Mouse (Mus musculus): ENCODE data around the gene Fermt2.

Fermt2 gene

GRCm38 (mm10) chr14:45462374-45462773 is 67.5 kb downstream of the Fermt2 start:
- DNase-seq, result no peak

- DNase-seq, result no peak
Measured at GRCm38 (mm10) chr14:45461945-45462344, 68.0 kb downstream of the Fermt2 start.

DNA sequence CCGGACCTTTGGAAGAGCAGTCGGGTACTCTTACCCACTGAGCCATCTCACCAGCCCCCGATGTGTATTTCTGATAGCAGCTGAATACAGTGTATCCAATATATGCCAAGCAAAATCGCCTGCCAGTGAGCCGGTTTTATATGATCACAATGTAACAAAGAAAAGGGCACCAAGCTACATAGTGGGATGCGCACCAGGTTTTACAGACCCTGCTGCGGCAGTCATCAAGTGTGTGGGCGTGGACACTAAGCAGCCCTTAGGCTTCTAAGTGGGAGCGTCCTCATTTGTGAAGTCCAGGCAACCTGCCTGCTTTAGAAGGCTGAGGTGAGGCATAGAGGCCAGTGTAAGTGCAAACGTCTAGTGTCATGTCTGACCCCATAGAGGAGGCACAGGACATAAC is 69.4 kb downstream of the Fermt2 start:
- DNase-seq, result no peak

DNA sequence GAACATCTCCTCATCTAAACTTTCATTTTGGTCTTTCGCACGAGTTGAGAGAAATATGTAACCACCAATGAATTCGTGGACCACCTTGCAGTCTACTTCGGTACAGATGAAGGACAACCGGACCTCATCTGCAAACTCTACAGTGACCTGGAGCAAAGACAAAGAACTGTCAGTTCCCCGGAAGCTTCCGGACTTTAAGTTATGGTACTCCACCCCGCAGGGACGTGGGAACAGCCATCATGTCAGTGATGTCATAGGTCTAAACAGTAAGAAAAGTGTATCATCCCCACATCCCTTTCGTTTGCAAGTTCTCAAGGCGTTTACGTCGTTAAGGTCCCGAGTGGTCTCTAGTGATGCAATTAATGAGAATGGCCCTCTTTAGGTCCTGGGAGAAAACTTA is 70.0 kb downstream of the Fermt2 start:
- DNase-seq, result no peak

DNA sequence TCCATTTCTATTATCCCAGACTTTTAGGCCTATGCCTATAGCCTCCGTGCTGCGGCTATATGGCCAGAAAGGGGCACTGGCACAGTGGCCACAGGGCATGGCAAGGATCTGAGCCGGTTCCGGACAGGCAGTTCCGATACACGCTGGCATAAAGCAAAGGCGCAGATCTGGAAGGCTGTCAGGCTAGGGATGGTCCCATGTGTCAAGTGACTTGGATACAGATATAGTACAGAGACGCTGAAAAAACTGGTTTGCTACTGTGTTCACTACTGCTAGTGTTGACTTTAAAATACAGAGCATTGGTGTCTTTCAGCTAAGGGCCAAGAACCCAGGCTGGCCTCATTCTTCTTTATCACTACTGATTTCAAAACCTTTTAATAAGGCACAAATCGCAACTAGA is 72.9 kb downstream of the Fermt2 start:
- DNase-seq, result no peak

DNA sequence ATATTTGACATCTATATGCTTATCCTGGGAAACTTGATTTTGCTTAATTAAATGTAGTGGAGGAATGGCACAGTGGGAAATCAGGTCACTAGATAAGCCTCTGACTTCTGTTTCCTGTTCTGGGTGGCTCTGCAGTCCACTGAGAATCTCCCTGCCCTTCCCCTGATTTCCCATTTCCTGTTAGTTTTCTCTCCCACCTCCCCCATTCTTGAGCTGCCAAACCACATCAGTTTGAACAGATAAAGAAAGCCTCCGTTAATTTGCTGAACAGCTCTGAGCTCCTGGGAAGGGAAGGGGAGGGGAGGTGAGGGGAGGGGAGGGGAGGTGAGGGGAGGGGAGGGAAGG is 73.4 kb downstream of the Fermt2 start:
- DNase-seq, result peak in 1 of 2 experiments; percentile 50

DNA sequence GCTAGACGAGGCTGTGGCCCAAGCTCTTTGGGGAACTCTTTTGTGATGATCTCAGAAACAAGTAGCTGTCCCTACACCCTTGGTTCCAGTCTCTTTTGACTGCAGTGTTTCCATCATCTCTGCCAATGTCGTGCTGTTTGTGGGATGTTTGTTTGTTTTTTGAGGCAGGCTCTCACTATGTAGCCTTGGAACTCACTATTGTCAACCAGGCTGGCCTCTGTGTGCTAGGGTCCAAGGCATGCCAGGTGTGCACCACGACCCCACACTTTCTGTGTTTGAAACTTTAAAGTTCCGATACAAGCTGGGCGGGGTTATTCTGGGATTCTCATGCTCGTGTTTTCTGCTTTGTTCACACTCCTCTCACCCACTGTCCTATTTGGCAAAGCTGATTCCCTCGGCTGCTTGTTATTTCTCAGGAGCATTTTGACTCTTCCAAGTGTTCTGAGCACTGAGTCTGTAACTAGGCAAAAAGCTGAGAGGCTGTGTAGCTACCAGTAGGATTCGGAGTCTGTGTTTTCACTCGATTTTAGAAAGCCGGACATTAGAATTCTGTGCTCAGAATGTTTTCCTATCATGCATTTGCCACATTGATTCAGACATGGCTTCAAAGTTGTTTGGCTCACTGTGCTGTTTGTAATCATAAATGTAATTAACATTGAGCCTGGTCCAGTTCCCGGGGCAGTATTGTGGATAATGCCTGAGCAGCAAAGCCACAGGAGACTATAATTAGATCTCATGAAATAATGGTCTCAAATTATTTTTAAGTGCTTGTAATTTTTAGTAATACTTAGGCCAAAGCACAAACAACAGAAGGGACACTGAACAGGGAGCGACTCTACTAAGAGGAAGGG is 74.0 kb downstream of the Fermt2 start:
- DNase-seq, result no peak

DNA sequence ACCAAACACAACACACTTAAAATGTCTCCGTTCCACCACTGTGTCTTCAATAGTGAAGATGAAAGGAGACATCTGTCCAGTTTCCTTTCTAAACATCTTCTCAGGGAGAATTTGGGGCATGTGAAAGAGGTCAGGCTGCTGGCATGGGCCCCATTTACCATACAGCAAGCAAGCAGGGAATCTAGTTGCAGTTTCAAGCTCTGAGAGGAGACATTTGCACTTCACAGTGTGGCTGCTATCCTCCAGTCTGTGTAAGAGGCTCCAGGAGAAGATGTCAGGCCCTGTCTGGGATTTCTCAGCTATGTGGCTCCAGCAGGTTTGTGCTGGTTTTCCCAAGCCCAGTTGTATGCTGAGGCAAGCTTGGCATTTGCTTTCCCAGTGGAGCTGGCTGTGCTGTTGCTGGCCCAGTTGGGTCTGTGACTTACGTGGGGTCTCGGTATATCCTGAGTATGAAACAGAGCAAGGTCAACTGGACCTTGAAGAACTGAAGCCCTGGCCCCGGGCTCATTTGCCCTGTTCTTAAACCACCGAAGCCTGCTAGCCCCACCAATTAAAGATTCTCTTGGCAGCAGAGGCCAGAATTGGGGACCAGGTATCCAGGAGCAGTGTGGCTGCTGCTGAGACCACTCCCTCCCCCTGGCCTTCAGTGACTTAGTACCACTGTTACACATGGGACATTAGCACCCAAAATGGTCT is 76.2 kb downstream of the Fermt2 start:
- DNase-seq, result peak; percentile 44 to 62

GRCm38 (mm10) chr14:45452861-45453512 is 76.9 kb downstream of the Fermt2 start:
- peak; percentile 80 to 88 for DNase-seq

- DNase-seq, result no peak
Measured at GRCm38 (mm10) chr14:45452148-45452547, 77.8 kb downstream of the Fermt2 start.

DNA sequence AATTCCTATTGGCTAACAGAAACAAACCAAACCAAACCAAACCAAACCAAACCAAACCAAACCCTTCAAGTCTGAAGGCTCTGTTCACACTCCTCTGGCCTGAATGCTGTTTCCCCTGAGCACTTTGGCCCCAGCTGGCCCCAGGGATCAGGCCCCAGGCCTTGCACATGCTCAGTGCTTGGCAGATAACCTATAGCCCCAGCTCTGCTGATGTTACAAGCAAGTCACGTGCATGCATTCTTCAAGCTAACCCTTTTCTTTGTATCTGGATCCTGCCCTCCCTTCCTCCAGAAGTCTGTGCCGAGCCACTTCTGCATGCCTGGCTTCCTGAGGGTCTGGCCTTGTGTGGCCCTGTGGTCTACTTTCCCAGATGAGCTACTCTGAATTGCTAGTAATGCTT is 78.8 kb downstream of the Fermt2 start:
- no peak for DNase-seq

DNA sequence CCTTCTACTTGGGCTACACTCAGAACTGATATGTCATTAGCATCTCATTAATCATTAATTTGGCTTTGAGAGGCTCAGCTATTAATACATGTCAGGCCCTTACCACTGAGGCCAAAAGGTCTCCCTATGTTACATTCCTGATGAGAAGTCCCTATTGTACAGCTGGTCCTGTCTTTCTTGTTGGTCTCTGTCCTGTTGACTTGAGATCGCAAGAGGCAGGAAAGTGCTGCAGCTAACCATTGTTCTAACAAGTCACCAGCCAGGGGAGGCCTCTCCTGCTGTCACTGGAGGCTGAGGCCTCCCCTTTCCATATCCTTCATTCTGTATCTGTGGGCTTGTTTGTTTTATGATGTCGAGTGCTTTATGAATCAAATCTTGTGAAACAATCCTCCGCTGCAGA is 83.1 kb downstream of the Fermt2 start:
- DNase-seq, result no peak

GRCm38 (mm10) chr14:45445445-45445844 is 84.5 kb downstream of the Fermt2 start:
- no peak for DNase-seq

GRCm38 (mm10) chr14:45444870-45445269 is 85.0 kb downstream of the Fermt2 start:
- DNase-seq, result no peak

DNA sequence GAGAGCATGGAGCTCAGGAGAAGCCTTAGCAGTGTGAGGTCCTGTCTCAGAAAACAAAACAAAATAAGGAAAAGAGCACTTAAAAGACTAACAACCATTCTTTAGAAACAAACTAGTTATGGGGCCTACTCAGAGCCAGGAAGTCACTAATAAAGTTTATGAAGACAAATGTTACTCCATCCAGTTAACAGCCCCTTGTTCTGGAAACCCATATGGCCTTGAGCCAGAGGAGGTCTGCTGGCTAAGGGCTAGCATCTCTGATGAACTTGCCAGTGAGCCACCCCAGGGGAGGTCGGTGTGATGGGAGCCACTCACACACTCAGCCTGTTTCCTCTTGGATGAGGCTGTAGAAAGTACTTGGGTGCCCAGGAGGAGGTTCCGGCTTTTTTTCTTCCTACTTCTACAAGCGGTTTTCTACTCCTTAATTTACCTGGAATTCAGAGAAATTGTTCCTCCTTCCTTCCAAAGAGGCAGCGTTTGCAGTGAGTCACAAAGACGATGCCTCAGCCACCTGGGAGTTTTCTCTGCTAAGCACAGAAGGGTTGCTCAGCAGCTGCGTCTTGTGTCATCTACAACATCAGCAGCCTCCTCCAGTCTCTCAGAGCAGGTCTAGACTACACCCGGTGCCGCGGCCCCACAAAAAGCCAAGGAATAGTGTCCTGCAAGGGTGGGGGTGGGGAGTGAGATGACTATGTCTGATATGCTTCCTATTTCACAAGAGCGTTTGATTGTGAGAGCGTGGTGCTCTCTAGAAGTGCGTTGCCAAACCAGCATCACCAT is 86.9 kb downstream of the Fermt2 start:
- no peak for DNase-seq

DNA sequence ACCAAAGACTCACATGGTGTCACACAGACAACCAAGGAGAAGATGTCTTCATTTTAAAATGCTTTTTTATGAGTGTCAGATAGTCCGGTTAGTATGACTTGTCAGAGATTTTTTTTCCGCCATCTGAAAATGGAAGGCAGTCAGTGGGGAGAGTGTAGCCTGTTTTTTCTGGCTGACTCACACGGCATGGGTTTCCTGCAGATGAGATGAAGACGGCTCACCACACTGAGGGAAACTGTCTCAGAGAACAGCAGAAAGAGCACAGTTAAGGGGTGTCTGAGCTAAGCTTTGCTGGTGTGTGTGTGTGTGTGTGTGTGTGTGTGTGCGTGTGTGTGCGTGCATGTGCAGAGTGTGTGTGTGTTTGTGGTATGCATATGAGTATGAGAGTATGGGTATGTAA is 88.6 kb downstream of the Fermt2 start:
- DNase-seq, result no peak

GRCm38 (mm10) chr14:45439387-45439786 is 90.5 kb downstream of the Fermt2 start:
- DNase-seq, result no peak

GRCm38 (mm10) chr14:45438931-45439275 is 91.0 kb downstream of the Fermt2 start:
- no peak for DNase-seq

DNA sequence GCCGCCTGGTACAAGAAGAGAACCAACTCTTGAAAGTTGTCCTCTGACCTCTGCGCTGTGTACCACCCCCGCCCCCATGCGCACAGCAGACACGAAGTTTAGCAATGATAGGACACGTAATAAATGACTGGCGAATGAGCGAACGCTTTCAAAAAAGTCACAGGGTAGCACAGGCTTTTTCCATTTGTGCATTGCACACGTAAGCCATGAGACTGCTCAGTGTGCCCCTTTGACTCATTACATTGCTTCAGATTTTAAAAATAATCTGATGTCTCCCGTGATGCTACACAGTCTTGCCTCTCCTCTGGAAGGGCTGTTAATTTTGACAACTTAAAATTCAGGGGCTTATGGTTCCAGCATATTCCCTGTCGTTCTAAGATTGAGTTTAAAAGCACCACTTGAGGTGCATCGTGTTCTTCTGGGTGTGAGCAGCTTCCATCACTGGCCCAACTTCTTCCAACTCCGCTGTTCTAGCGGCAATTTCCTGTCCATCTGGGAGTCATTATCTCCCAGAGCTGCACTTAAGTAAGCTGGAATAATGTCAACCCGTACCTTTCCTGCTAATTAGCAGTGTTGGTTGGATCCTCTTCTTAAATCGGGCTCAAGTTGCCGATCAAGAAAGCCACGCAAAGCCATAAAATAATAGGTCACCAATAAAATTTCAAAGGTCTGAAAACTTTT is 91.5 kb downstream of the Fermt2 start:
- DNase-seq, result no peak

GRCm38 (mm10) chr14:45434220-45434619 is 95.7 kb downstream of the Fermt2 start:
- DNase-seq, result no peak

DNA sequence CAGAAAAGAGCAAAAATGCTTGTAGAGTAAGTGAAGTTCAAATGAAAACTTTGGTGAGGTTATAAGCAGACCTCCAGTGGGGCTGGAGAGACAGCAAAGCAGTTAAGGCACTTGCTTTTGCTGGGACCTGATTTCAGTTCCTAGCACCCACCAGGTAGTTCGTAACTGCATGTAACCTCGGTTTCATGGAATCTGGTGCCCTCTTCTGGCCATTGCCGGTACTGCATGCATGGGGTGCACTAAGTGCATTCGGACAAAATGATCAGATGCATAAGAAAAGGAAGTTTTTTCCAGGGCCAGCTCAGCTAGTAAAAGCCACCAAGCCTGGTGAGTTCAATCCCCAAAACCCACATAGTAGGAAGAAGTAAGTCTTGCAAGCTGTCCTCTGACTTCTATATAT is 97.9 kb downstream of the Fermt2 start:
- DNase-seq, result no peak

DNA sequence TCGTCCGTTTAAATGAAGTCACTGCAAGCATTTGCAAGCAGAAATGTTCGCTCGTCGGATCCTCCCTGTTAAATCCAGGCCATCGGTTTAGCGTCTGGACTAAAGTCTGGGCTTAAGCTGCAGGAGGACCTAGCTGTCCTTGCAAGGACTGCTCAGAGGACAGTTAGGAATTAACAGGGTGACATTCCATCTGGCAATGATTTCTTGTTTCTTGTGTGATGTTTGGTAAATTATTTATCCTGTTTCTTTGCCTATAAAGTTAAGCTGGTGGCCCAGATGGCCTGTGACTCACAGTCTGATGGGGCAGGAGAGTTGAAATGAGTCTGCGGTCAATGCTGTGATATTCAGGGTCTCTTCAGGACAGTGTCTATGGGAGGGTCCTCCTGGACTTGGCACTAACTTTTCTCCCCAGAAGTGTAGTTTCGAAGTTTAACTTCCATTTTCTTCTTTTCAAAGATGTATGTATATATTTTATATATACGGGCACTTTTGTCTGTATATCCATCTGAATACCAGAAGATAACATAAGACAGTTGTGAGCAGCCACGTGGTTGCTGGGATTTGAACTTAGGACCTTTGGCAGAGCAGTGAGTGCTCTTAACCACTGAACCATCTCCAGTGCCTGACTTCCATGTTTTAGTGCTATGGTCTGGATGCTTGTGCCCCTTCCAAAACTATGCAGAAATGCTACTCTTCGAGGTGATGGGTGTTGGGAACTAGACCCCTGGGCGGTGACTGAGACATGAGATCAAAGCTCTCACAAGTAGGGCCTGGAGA is 99.7 kb downstream of the Fermt2 start:
- peak; percentile 78 to 90 for DNase-seq

All from kidney, adult 8-10 months (tissue).